Mouse (Mus musculus): ENCODE measurements around the gene Ccdc167. TPM values are rescaled to one million over a fixed set of nuclear protein-coding genes. Genes with fewer than 3 reads are reported as not detected.

Gene Ccdc167
- polyA plus RNA-seq, 1 experiment from 2014 or later = 13.8 TPM

DNA sequence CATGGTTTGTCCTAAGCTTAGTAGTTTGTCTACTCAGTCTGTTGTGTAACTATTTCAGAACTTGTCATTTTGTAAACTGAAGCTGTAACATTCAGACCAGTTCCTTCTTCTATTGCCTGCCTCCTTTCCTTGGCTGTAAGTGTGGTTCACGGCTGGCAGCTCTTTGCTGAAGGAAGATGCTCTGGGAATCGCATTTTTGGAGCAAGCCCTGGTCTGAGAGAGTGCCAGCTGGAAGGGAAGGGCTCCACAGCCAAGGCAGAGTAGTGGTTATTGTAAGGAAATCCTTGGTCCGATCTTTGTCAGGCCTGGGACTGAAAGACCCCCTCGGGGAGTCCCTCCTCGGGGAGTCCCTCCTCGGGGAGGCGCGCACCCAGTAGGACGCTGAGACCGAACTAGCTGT lies 28.2 kb downstream of the Ccdc167 start:
- no peak overlapping the region for H3K9ac ChIP-seq (replicated peaks; ENCODE audit: low read length)
- 95% methylated on average over 10 of the region's 10 CpGs for WGBS
- no peaks in the 10 kb centered on the region for H3K9me3 ChIP-seq (replicated peaks; ENCODE audit: control insufficient read depth, low read length)
- no peaks in the 10 kb centered on the region for H3K27me3 ChIP-seq (ENCODE audit: control insufficient read depth, insufficient read depth, low read length)
- no peak overlapping the region for H3K4me3 ChIP-seq (ENCODE audit: low read depth, low read length)
- no peak for DNase-seq (ENCODE audit: low spot score)
- no peak overlapping the region for H3K27ac ChIP-seq (replicated peaks; ENCODE audit: low read depth, low read length)
- no peak for ATAC-seq (replicated peaks; ENCODE audit: insufficient number of reproducible peaks, low FRiP score, low TSS enrichment, low read depth)
- no peaks in the 10 kb centered on the region for H3K4me1 ChIP-seq (ENCODE audit: control insufficient read depth, insufficient read depth, low read length)
- H3K36me3 ChIP-seq (replicated peaks; ENCODE audit: control insufficient read depth, insufficient read depth, low read depth, low read length) = peaks cover 14% of the 10 kb centered on the region
- no peak overlapping the region for H3K4me2 ChIP-seq (ENCODE audit: low read depth, low read length)

DNA sequence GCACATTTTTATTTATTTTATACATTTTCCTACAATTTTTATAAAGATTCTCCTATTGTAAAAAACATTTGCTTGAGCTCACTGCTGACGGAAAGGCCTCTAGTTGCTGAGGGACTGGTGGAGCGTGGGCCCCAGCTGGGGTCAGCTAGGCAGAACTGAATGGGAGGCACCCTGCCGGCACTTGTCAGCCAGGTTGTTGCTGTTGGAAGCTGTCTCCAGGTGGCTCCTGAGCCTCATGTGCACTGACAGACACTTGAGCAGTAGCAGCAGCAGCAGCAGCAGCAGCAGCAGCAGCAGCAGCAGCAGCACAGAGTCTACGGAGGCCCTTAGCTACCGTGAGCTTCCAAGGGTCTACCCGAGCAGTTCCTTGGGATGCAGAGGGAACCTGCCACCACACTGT lies 29.5 kb downstream of the Ccdc167 start:
- no peaks in the 10 kb centered on the region for H3K4me1 ChIP-seq (ENCODE audit: control insufficient read depth, insufficient read depth, low read length)
- 85% methylated on average over 6 of the region's 6 CpGs for WGBS
- no peak overlapping the region for H3K4me2 ChIP-seq (ENCODE audit: low read depth, low read length)
- peaks cover 14% of the 10 kb centered on the region for H3K36me3 ChIP-seq (replicated peaks; ENCODE audit: control insufficient read depth, insufficient read depth, low read depth, low read length)
- no peaks in the 10 kb centered on the region for H3K27me3 ChIP-seq (ENCODE audit: control insufficient read depth, insufficient read depth, low read length)
- H3K4me3 ChIP-seq (ENCODE audit: low read depth, low read length) = no peak overlapping the region
- DNase-seq (ENCODE audit: low spot score) = no peak
- no peaks in the 10 kb centered on the region for H3K9me3 ChIP-seq (replicated peaks; ENCODE audit: control insufficient read depth, low read length)
- ATAC-seq (replicated peaks; ENCODE audit: insufficient number of reproducible peaks, low FRiP score, low TSS enrichment, low read depth) = no peak
- H3K27ac ChIP-seq (replicated peaks; ENCODE audit: low read depth, low read length) = no peak overlapping the region
- H3K9ac ChIP-seq (replicated peaks; ENCODE audit: low read length) = no peak overlapping the region

DNA sequence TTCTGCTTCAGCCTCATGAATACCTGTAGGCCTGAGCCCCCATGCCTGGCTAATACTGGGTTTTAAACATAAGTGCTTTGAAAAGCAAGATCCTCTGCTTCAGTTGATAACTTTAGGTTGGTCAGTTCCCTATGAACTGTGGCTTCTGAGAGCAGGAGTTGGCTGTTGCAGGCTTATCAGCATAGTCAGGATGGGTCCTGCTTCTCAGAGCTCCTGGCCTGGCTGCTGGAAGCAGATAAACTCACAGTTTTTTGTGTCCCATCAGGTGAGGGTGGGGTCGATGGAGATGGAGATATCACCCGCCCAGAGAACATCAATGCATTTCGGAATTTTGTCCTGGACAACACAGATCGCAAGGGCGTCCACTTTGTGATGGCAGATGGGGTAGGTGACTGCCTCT lies 30.1 kb downstream of the Ccdc167 start:
- no peak overlapping the region for H3K4me3 ChIP-seq (ENCODE audit: low read depth, low read length)
- no peaks in the 10 kb centered on the region for H3K27me3 ChIP-seq (ENCODE audit: control insufficient read depth, insufficient read depth, low read length)
- no peak overlapping the region for H3K4me2 ChIP-seq (ENCODE audit: low read depth, low read length)
- no peaks in the 10 kb centered on the region for H3K4me1 ChIP-seq (ENCODE audit: control insufficient read depth, insufficient read depth, low read length)
- no peaks in the 10 kb centered on the region for H3K9me3 ChIP-seq (replicated peaks; ENCODE audit: control insufficient read depth, low read length)
- DNase-seq (ENCODE audit: low spot score) = no peak
- 86% methylated on average over 5 of the region's 5 CpGs for WGBS
- no peak overlapping the region for H3K9ac ChIP-seq (replicated peaks; ENCODE audit: low read length)
- H3K36me3 ChIP-seq (replicated peaks; ENCODE audit: control insufficient read depth, insufficient read depth, low read depth, low read length) = peaks cover 17% of the 10 kb centered on the region
- no peak overlapping the region for H3K27ac ChIP-seq (replicated peaks; ENCODE audit: low read depth, low read length)
- no peak for ATAC-seq (replicated peaks; ENCODE audit: insufficient number of reproducible peaks, low FRiP score, low TSS enrichment, low read depth)

DNA sequence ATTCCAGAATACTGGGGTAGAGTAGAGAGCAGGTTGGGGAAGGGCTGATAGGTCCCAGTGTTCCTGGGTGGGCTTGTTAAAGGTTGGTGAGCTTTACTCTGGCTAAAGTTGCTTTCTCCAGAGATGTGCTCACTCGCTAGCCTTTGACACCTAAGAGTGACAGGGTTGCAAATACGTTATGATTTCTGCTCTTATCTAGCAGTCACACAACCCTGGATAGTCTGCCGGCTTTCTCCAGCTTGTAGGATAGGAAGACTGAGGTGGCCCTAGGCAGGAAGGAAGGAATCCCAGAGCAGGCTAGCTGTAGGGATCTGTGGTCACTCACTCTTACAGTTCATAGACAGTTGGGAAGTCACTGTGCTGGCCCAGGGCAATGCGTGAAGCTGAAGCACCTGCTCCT lies 32.6 kb downstream of the Ccdc167 start:
- DNase-seq (ENCODE audit: low spot score) = no peak
- H3K4me2 ChIP-seq (ENCODE audit: low read depth, low read length) = no peak overlapping the region
- no peak overlapping the region for H3K4me3 ChIP-seq (ENCODE audit: low read depth, low read length)
- 89% methylated on average over 4 of the region's 4 CpGs for WGBS
- ATAC-seq (replicated peaks; ENCODE audit: insufficient number of reproducible peaks, low FRiP score, low TSS enrichment, low read depth) = no peak
- H3K27me3 ChIP-seq (ENCODE audit: control insufficient read depth, insufficient read depth, low read length) = no peaks in the 10 kb centered on the region
- peaks cover 10% of the 10 kb centered on the region for H3K36me3 ChIP-seq (replicated peaks; ENCODE audit: control insufficient read depth, insufficient read depth, low read depth, low read length)
- H3K27ac ChIP-seq (replicated peaks; ENCODE audit: low read depth, low read length) = no peak overlapping the region
- no peaks in the 10 kb centered on the region for H3K9me3 ChIP-seq (replicated peaks; ENCODE audit: control insufficient read depth, low read length)
- H3K4me1 ChIP-seq (ENCODE audit: control insufficient read depth, insufficient read depth, low read length) = no peaks in the 10 kb centered on the region
- H3K9ac ChIP-seq (replicated peaks; ENCODE audit: low read length) = no peak overlapping the region

DNA sequence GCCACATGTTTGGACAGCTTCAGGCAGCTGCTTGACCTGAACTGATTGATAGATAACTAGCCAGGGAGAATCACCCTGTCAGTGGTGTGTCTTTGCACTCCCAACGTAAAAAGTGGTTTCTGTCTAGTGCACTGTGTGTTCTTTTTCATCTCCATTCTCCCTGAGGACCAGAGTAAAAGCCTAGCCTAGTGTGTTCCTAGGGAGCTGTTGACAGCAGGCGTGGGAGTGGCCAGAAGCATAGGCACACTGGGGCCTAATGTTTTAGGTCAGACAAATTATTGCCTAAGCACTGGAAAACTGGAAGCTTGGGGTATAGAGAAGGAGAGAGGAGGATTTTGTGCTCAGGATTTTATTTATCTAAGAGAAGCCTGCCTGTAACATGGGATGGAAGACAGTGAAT lies 33.7 kb downstream of the Ccdc167 start:
- no peak for DNase-seq (ENCODE audit: low spot score)
- ATAC-seq (replicated peaks; ENCODE audit: insufficient number of reproducible peaks, low FRiP score, low TSS enrichment, low read depth) = no peak
- Histone ChIP-seq H3K9ac (replicated peaks; ENCODE audit: low read length) (no peak overlapping the region), H3K9me3 (replicated peaks; ENCODE audit: control insufficient read depth, low read length) (no peaks in the 10 kb centered on the region), H3K4me1 (ENCODE audit: control insufficient read depth, insufficient read depth, low read length) (no peaks in the 10 kb centered on the region), H3K36me3 (replicated peaks; ENCODE audit: control insufficient read depth, insufficient read depth, low read depth, low read length) (peaks cover 10% of the 10 kb centered on the region), H3K27me3 (ENCODE audit: control insufficient read depth, insufficient read depth, low read length) (no peaks in the 10 kb centered on the region), H3K4me2 (ENCODE audit: low read depth, low read length) (no peak overlapping the region), H3K27ac (replicated peaks; ENCODE audit: low read depth, low read length) (no peak overlapping the region), H3K4me3 (ENCODE audit: low read depth, low read length) (no peak overlapping the region)
- WGBS = 82% methylated on average over 2 of the region's 2 CpGs

DNA sequence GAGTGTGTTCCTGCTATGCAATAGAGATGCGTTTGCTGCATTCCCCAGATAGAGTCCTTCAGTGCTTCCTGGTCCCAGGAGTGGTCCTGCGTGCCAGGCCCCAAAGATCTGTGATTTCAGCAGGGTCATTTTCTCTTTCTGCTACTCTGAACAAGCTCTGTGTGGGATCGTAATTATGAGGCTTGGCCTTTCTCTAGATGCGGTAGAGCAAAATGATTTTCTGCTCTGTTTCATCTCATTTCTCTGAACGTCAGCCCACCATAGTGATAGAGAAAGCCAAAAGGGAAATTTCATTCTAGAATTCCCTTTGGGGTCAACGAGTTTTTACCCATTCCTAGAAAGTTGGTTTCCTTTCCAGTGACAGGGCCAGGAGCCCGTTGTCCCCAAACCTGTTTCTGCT lies 34.6 kb downstream of the Ccdc167 start:
- no peak overlapping the region for H3K9ac ChIP-seq (replicated peaks; ENCODE audit: low read length)
- DNase-seq (ENCODE audit: low spot score) = no peak
- ATAC-seq (replicated peaks; ENCODE audit: insufficient number of reproducible peaks, low FRiP score, low TSS enrichment, low read depth) = no peak
- H3K9me3 ChIP-seq (replicated peaks; ENCODE audit: control insufficient read depth, low read length) = no peaks in the 10 kb centered on the region
- WGBS = 84% methylated on average over 7 of the region's 7 CpGs
- H3K4me3 ChIP-seq (ENCODE audit: low read depth, low read length) = no peak overlapping the region
- H3K36me3 ChIP-seq (replicated peaks; ENCODE audit: control insufficient read depth, insufficient read depth, low read depth, low read length) = peaks cover 5% of the 10 kb centered on the region
- no peak overlapping the region for H3K4me2 ChIP-seq (ENCODE audit: low read depth, low read length)
- H3K4me1 ChIP-seq (ENCODE audit: control insufficient read depth, insufficient read depth, low read length) = no peaks in the 10 kb centered on the region
- no peak overlapping the region for H3K27ac ChIP-seq (replicated peaks; ENCODE audit: low read depth, low read length)
- H3K27me3 ChIP-seq (ENCODE audit: control insufficient read depth, insufficient read depth, low read length) = no peaks in the 10 kb centered on the region

DNA sequence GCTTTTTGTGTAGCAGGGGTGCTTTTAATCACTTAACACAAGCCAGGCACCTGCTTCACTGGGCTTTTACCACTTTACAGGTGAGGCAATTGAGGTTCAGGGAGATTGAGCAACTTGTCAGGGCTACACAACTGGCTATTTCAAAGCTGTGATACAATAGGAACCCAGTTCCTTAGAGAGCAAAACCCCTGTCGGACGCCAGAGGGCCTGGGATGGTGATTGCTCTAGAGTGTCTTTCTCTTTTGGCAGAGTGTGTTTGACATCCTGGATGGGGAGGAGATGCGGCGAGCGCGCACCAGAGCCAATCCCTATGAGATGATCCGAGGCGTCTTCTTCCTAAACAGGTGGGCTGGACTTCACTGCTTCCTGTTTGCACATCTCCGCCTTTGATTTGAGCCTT lies 35.2 kb downstream of the Ccdc167 start:
- no peaks in the 10 kb centered on the region for H3K9me3 ChIP-seq (replicated peaks; ENCODE audit: control insufficient read depth, low read length)
- ATAC-seq (replicated peaks; ENCODE audit: insufficient number of reproducible peaks, low FRiP score, low TSS enrichment, low read depth) = no peak
- H3K36me3 ChIP-seq (replicated peaks; ENCODE audit: control insufficient read depth, insufficient read depth, low read depth, low read length) = peaks cover 5% of the 10 kb centered on the region
- WGBS = 96% methylated on average over 9 of the region's 9 CpGs
- no peak overlapping the region for H3K4me2 ChIP-seq (ENCODE audit: low read depth, low read length)
- no peak overlapping the region for H3K27ac ChIP-seq (replicated peaks; ENCODE audit: low read depth, low read length)
- no peak overlapping the region for H3K4me3 ChIP-seq (ENCODE audit: low read depth, low read length)
- no peaks in the 10 kb centered on the region for H3K4me1 ChIP-seq (ENCODE audit: control insufficient read depth, insufficient read depth, low read length)
- no peak overlapping the region for H3K9ac ChIP-seq (replicated peaks; ENCODE audit: low read length)
- no peaks in the 10 kb centered on the region for H3K27me3 ChIP-seq (ENCODE audit: control insufficient read depth, insufficient read depth, low read length)
- DNase-seq (ENCODE audit: low spot score) = no peak

DNA sequence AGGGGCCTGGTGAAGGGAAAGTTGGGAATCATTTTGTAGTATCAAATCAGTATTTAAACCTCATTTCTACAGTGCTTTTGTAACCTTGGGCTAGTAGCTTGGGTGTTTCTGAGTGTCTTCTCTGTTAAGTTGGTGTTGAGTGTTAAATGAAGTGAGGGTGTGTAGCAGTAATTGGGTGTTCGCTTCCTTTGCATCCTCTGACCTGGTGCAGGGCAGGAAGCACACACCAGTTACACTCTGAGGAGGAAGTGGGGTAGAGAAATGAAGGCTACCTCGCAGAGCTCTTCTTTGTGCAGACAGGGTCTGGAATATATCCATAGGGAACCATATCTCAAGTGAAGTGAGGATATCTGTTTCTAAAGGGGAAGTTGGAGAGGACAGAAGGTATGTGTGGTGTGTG lies 35.9 kb downstream of the Ccdc167 start:
- H3K4me3 ChIP-seq (ENCODE audit: low read depth, low read length) = no peak overlapping the region
- WGBS = 92% methylated on average over 2 of the region's 2 CpGs
- H3K27ac ChIP-seq (replicated peaks; ENCODE audit: low read depth, low read length) = no peak overlapping the region
- H3K27me3 ChIP-seq (ENCODE audit: control insufficient read depth, insufficient read depth, low read length) = no peaks in the 10 kb centered on the region
- H3K9ac ChIP-seq (replicated peaks; ENCODE audit: low read length) = no peak overlapping the region
- ATAC-seq (replicated peaks; ENCODE audit: insufficient number of reproducible peaks, low FRiP score, low TSS enrichment, low read depth) = no peak
- H3K9me3 ChIP-seq (replicated peaks; ENCODE audit: control insufficient read depth, low read length) = no peaks in the 10 kb centered on the region
- no peaks in the 10 kb centered on the region for H3K4me1 ChIP-seq (ENCODE audit: control insufficient read depth, insufficient read depth, low read length)
- no peak for DNase-seq (ENCODE audit: low spot score)
- H3K36me3 ChIP-seq (replicated peaks; ENCODE audit: control insufficient read depth, insufficient read depth, low read depth, low read length) = peaks cover 8% of the 10 kb centered on the region
- H3K4me2 ChIP-seq (ENCODE audit: low read depth, low read length) = no peak overlapping the region

Data from embryonic facial prominence, embryonic 11.5 days (tissue).